Mouse (Mus musculus) G1E (cell line): ENCODE measurements around the gene Tlx3.

Experiments
- CTCF ChIP-seq: IDR thresholded peaks from 2 replicates; pipeline ENCODE4 v1.5.1; 2012; ENCODE audit warnings: low read depth, low read length, inconsistent platforms, mixed read lengths
- TAL1 ChIP-seq: conservative IDR thresholded peaks from 2 replicates; pipeline ENCODE4 v1.6.1; 2012; ENCODE audit warnings: low read depth, low read length, inconsistent platforms, mixed read lengths

DNA sequence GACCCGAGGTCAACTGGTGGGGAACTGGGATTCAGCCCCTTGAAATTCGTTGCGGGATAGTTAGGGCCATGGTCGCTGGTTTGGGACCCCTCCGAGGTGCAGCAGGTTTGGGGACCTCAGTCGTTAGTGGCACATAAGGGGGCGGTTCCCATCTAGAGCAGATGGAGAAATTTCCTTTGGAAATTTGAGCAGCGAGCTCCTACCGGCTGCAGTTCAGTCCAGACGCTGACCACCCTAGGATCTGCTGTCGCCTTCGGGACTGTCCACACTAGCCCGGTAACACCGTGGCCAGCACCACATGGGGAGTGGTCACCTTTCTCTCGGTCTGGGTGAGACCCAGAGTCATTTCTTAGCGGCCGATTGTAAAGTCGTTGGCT lies 928 bp upstream of the Tlx3 start:
- TF ChIP-seq CTCF (no peak), TAL1 (no peak)
